Mouse (Mus musculus) MEL (cell line): Measurements from ENCODE around the gene Fscn2. TPM values are rescaled to one million over a fixed set of nuclear protein-coding genes. Genes with fewer than 3 reads are reported as not detected.

Experiments
- DNase-seq: peaks from one replicate; pipeline ENCODE4 v3.0.0; 2011; ENCODE audit warnings: low read depth, low spot score
- H3K27ac ChIP-seq: 2 replicates; pipeline ENCODE4 v1.5.1; 2012; ENCODE audit warnings: low read depth, mild to moderate bottlenecking, control low read depth, low read length, moderate library complexity; ENCODE audit not compliant: control insufficient read depth
- H3K27me3 ChIP-seq, 2 experiments: fragments of 150-350 bp in 1 of 2; sonication (generic) in 1 of 2; 2 replicates each; pipeline ENCODE4 v1.6.1; 2012; ENCODE audit warnings: low read length in 2 of 2, mild to moderate bottlenecking in 2 of 2, improper control_type of control experiment in 1 of 2, moderate library complexity in 1 of 2; ENCODE audit not compliant: insufficient read depth in 2 of 2, control insufficient read depth in 1 of 2
- H3K36me3 ChIP-seq, 2 experiments: 2 replicates each; pipeline ENCODE4 v1.6.1; 2012 to 2014; ENCODE audit warnings: low read length in 2 of 2, improper control_type of control experiment in 1 of 2, inconsistent platforms in 1 of 2, mild to moderate bottlenecking in 1 of 2; ENCODE audit not compliant: insufficient read depth in 2 of 2, control insufficient read depth in 1 of 2
- H3K4me1 ChIP-seq, 2 experiments: fragments of 150-350 bp in 1 of 2; sonication (generic) in 1 of 2; 2 replicates each; pipeline ENCODE4 v1.6.1; 2012; ENCODE audit warnings: low read length in 2 of 2, improper control_type of control experiment in 1 of 2, mild to moderate bottlenecking in 1 of 2; ENCODE audit not compliant: insufficient read depth in 2 of 2, control insufficient read depth in 1 of 2
- H3K4me3 ChIP-seq, 2 experiments: fragments of 150-350 bp in 1 of 2; sonication (generic) in 1 of 2; 2 replicates each; pipeline ENCODE4 v1.5.1; 2012; ENCODE audit warnings: low read depth in 2 of 2, low read length in 2 of 2, mild to moderate bottlenecking in 2 of 2, moderate library complexity in 2 of 2, control low read depth in 1 of 2, improper control_type of control experiment in 1 of 2; ENCODE audit not compliant: control insufficient read depth in 1 of 2, insufficient read depth in 1 of 2
- H3K79me2 ChIP-seq: 2 replicates; pipeline ENCODE4 v1.6.1; 2012; ENCODE audit warnings: mild to moderate bottlenecking, low read length, moderate library complexity; ENCODE audit not compliant: control insufficient read depth, poor library complexity, insufficient read depth
- H3K9ac ChIP-seq: 2 replicates; pipeline ENCODE4 v1.6.1; 2012; ENCODE audit warnings: low read depth, mild to moderate bottlenecking, control low read depth, low read length, moderate library complexity; ENCODE audit not compliant: control insufficient read depth, poor library complexity, severe bottlenecking
- H3K9me3 ChIP-seq: fragments of 150-350 bp; sonication (generic); replicated peaks from 2 replicates; pipeline ENCODE4 v1.6.1; 2012; ENCODE audit warnings: mild to moderate bottlenecking, low read length, improper control_type of control experiment, moderate library complexity; ENCODE audit not compliant: insufficient read depth
- BHLHE40 ChIP-seq: IDR thresholded peaks from 2 replicates; pipeline ENCODE4 v1.6.1; 2012; ENCODE audit warnings: low read depth, mild to moderate bottlenecking, inconsistent platforms, low read length, improper control_type of control experiment, borderline replicate concordance
- CHD1 ChIP-seq: IDR thresholded peaks from 2 replicates; pipeline ENCODE4 v1.6.1; 2012; ENCODE audit warnings: low read depth, mild to moderate bottlenecking, inconsistent platforms, low read length, improper control_type of control experiment
- CHD2 ChIP-seq: IDR thresholded peaks from 2 replicates; pipeline ENCODE4 v1.6.1; 2011; ENCODE audit warnings: low read length, improper control_type of control experiment
- E2F4 ChIP-seq: IDR thresholded peaks from 2 replicates; pipeline ENCODE4 v1.6.1; 2011; ENCODE audit warnings: low read depth, low read length, improper control_type of control experiment, borderline replicate concordance
- ELF1 ChIP-seq: IDR thresholded peaks from 2 replicates; pipeline ENCODE4 v1.6.1; 2014; ENCODE audit warnings: low read depth, mild to moderate bottlenecking, inconsistent platforms, low read length, improper control_type of control experiment, moderate library complexity
- ETS1 ChIP-seq: IDR thresholded peaks from 2 replicates; pipeline ENCODE4 v1.6.1; 2012; ENCODE audit warnings: low read depth, mild to moderate bottlenecking, inconsistent platforms, low read length, improper control_type of control experiment, moderate library complexity
- GATA1 ChIP-seq: IDR thresholded peaks from 2 replicates; pipeline ENCODE4 v1.6.1; 2011; ENCODE audit warnings: low read depth, low read length, improper control_type of control experiment
- HCFC1 ChIP-seq: IDR thresholded peaks from 2 replicates; pipeline ENCODE4 v1.6.1; 2012; ENCODE audit warnings: low read depth, mild to moderate bottlenecking, inconsistent platforms, low read length, improper control_type of control experiment, moderate library complexity
- JUND ChIP-seq: IDR thresholded peaks from 2 replicates; pipeline ENCODE4 v1.6.1; 2011; ENCODE audit warnings: low read depth, mild to moderate bottlenecking, improper control_type of control experiment, low read length
- KAT2A ChIP-seq: conservative IDR thresholded peaks from 2 replicates; pipeline ENCODE4 v1.6.1; 2012; ENCODE audit warnings: low read depth, low read length, improper control_type of control experiment, inconsistent platforms
- MAFK ChIP-seq: IDR thresholded peaks from 2 replicates; pipeline ENCODE4 v1.6.1; 2011; ENCODE audit warnings: low read depth, mild to moderate bottlenecking, low read length, improper control_type of control experiment, borderline replicate concordance
- MAX ChIP-seq: IDR thresholded peaks from 2 replicates; pipeline ENCODE4 v1.6.1; 2011; ENCODE audit warnings: low read length, improper control_type of control experiment
- MEF2A ChIP-seq: IDR thresholded peaks from 2 replicates; pipeline ENCODE4 v1.6.1; 2014; ENCODE audit warnings: low read depth, mild to moderate bottlenecking, inconsistent platforms, low read length, improper control_type of control experiment; ENCODE audit not compliant: poor library complexity, insufficient replicate concordance, severe bottlenecking; ENCODE audit errors: extremely low read depth
- MXI1 ChIP-seq: IDR thresholded peaks from 2 replicates; pipeline ENCODE4 v1.6.1; 2011; ENCODE audit warnings: mild to moderate bottlenecking, low read depth, low read length, improper control_type of control experiment
- MYB ChIP-seq: IDR thresholded peaks from 2 replicates; pipeline ENCODE4 v1.6.1; 2011; ENCODE audit warnings: mild to moderate bottlenecking, low read depth, low read length, improper control_type of control experiment
- NELFE ChIP-seq: IDR thresholded peaks from 2 replicates; pipeline ENCODE4 v1.6.1; 2011; ENCODE audit warnings: low read depth, low read length, improper control_type of control experiment
- POLR2A ChIP-seq, 2 experiments: IDR thresholded peaks; 2 replicates each; pipeline ENCODE4 v1.6.1; 2011 to 2012; ENCODE audit warnings: low read length in 2 of 2, mild to moderate bottlenecking in 2 of 2, control low read depth in 1 of 2, improper control_type of control experiment in 1 of 2, low read depth in 1 of 2, moderate library complexity in 1 of 2; ENCODE audit not compliant: control insufficient read depth in 1 of 2, insufficient read depth in 1 of 2, poor library complexity in 1 of 2
- POLR2AphosphoS2 ChIP-seq: IDR thresholded peaks from 2 replicates; pipeline ENCODE4 v1.6.1; 2011; ENCODE audit warnings: low read length, improper control_type of control experiment
- POLR2AphosphoS5 ChIP-seq: IDR thresholded peaks from 2 replicates; pipeline ENCODE4 v1.6.1; 2012; ENCODE audit warnings: low read depth, borderline replicate concordance, mild to moderate bottlenecking, inconsistent platforms, low read length, moderate library complexity, mixed read lengths
- RAD21 ChIP-seq: IDR thresholded peaks from 2 replicates; pipeline ENCODE4 v1.6.1; 2011; ENCODE audit warnings: mild to moderate bottlenecking, low read depth, low read length, improper control_type of control experiment
- SMC3 ChIP-seq: IDR thresholded peaks from 2 replicates; pipeline ENCODE4 v1.6.1; 2011; ENCODE audit warnings: low read depth, low read length, improper control_type of control experiment
- TBP ChIP-seq: IDR thresholded peaks from 2 replicates; pipeline ENCODE4 v1.8.0; 2011; ENCODE audit warnings: low read depth, low read length, improper control_type of control experiment
- TCF12 ChIP-seq: IDR thresholded peaks from 2 replicates; pipeline ENCODE4 v1.6.1; 2014; ENCODE audit warnings: low read depth, mild to moderate bottlenecking, inconsistent platforms, low read length, improper control_type of control experiment, moderate library complexity
- UBTF ChIP-seq: IDR thresholded peaks from 2 replicates; pipeline ENCODE4 v1.6.1; 2012; ENCODE audit warnings: low read depth, mild to moderate bottlenecking, inconsistent platforms, low read length, improper control_type of control experiment, moderate library complexity, borderline replicate concordance; ENCODE audit not compliant: insufficient read depth
- USF1 ChIP-seq: IDR thresholded peaks from 2 replicates; pipeline ENCODE4 v1.6.1; 2014; ENCODE audit warnings: low read depth, mild to moderate bottlenecking, inconsistent platforms, low read length, improper control_type of control experiment, moderate library complexity
- USF2 ChIP-seq, 2 experiments: IDR thresholded peaks; 2 replicates each; pipeline ENCODE4 v1.6.1; 2011 to 2012; ENCODE audit warnings: improper control_type of control experiment in 2 of 2, low read length in 2 of 2, borderline replicate concordance in 1 of 2, inconsistent platforms in 1 of 2, low read depth in 1 of 2, mild to moderate bottlenecking in 1 of 2; ENCODE audit not compliant: insufficient read depth in 1 of 2
- ZC3H11A ChIP-seq: IDR thresholded peaks from 2 replicates; pipeline ENCODE4 v1.6.1; 2012; ENCODE audit warnings: low read depth, mild to moderate bottlenecking, inconsistent platforms, low read length, improper control_type of control experiment
- ZKSCAN1 ChIP-seq: IDR thresholded peaks from 2 replicates; pipeline ENCODE4 v1.6.1; 2012; ENCODE audit warnings: low read depth, mild to moderate bottlenecking, inconsistent platforms, low read length, improper control_type of control experiment, moderate library complexity
- ZMIZ1 ChIP-seq: IDR thresholded peaks from 2 replicates; pipeline ENCODE4 v1.6.1; 2012; ENCODE audit warnings: low read depth, mild to moderate bottlenecking, inconsistent platforms, low read length, improper control_type of control experiment, moderate library complexity
- ZNF384 ChIP-seq: IDR thresholded peaks from 2 replicates; pipeline ENCODE4 v1.6.1; 2012; ENCODE audit warnings: low read depth, mild to moderate bottlenecking, inconsistent platforms, low read length, improper control_type of control experiment
- polyA plus RNA-seq, 2 experiments: library from polyadenylated mRNA; stranded (reverse) in 1 of 2; unstranded in 1 of 2; fragments of >175 nt in 1 of 2; fragments of >200 nt in 1 of 2; gene quantifications; 2 replicates each; pipeline versions ENCODE4 v1.2.1 to v1.2.4; 2012; ENCODE audit warnings: low replicate concordance in 2 of 2, low read depth in 1 of 2; ENCODE audit not compliant: insufficient read length in 2 of 2, insufficient read depth in 1 of 2, missing spikeins in 1 of 2
- total RNA-seq: library from RNA; depleted of rRNA; stranded (reverse); fragments of 300-350 nt; gene quantifications from 2 replicates; pipeline ENCODE4 v1.2.3, GENCODE M21; 2012

Fscn2 gene
- total and polyA plus RNA-seq, 3 experiments = 0.61 to 0.62 TPM; not detected in 1

- peak; percentile 94 for TF ChIP-seq TBP
- TF ChIP-seq CHD2 = no peak
- no peak for TF ChIP-seq MAFK
- no peak; the same call in 1 of the 2 replicates for TF ChIP-seq GATA1
- TF ChIP-seq POLR2A (IDR thresholded peaks at IDR 0.05; ENCODE audit: control insufficient read depth in 1 of 2, insufficient read depth in 1 of 2, low read depth in 1 of 2, low read length in 2 of 2, poor library complexity in 1 of 2) = peak; percentile 93 to 99
- peak; percentile 86 for TF ChIP-seq MAX
- TF ChIP-seq MEF2A = no peak; the same call in 1 of the 2 replicates
- 0 out of 2 replicates have a peak, but pooled peaks have one; percentile 15 for TF ChIP-seq USF1
- TF ChIP-seq E2F4 = 0 out of 2 replicates have a peak, but pooled peaks have one; percentile 18
- no peak; the same call in 1 of the 2 replicates for TF ChIP-seq POLR2AphosphoS5
- TF ChIP-seq CHD1 = no peak
- TF ChIP-seq ETS1 = peak; percentile 56
- no peak for TF ChIP-seq USF2 (IDR thresholded peaks at IDR 0.05; ENCODE audit: borderline replicate concordance in 1 of 2, insufficient read depth in 1 of 2, low read depth in 1 of 2, low read length in 2 of 2)
- no peak for TF ChIP-seq SMC3
- no peak for TF ChIP-seq RAD21
- peak; percentile 97 for TF ChIP-seq ZMIZ1
- no peak for TF ChIP-seq JUND
- TF ChIP-seq TCF12 = peak; percentile 77
- peak; percentile 88 for TF ChIP-seq MXI1
- TF ChIP-seq NELFE = peak; percentile 98
- TF ChIP-seq MYB = no peak
Observed at GRCm38 (mm10) chr11:120315832-120316689, 45.3 kb upstream of the Fscn2 start (continued).

DNA sequence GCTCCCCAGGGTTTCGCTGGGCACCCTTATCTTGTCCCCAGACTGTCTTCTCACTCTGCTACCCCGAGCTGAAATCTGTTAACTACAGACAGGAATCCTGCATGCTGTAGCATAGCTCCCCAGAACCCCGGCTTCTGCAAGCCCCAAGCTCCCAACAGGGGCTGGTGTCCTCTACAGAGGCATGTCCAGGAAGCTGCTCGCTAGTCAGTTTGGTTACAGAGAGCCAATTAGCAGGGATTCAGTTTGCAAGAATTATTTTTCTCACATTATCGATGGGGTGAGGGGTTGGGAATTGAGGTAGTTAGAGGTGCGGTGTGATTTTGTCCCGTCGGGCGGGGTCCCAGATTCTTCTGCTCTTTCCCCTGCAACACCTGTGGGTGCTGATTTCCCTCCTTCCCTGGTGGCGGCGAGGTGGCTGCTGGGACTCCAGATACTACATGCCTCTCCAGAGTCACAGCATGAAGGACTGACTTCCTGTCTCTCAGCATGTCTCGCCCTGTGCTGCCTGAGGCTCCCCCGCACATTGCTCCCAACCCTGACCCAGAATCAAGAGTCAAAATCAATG, 44.6 kb upstream of the Fscn2 start:
- Histone ChIP-seq H3K9me3 (no peaks in the 10 kb centered on the region), H3K9ac (peak overlapping the region; percentile 77), H3K36me3 (peaks cover 0 to 7% of the 10 kb centered on the region in 2 experiments; a peak in 2 of 4 replicates), H3K4me1 (peaks cover 2 to 13% of the 10 kb centered on the region in 2 experiments; a peak in 3 of 4 replicates), H3K27ac (peak overlapping the region; percentile 93), H3K27me3 (no peaks in the 10 kb centered on the region), H3K79me2 (peaks cover 2% of the 10 kb centered on the region; the same call in 1 of the 2 replicates), H3K4me3 (peak overlapping the region; percentile 59 to 65)
- peak; percentile 80 for DNase-seq
- TF ChIP-seq ZKSCAN1 = no peak
- TF ChIP-seq ELF1 = peak; percentile 69
- TF ChIP-seq POLR2A (IDR thresholded peaks at IDR 0.05; ENCODE audit: control insufficient read depth in 1 of 2, insufficient read depth in 1 of 2, low read depth in 1 of 2, low read length in 2 of 2, poor library complexity in 1 of 2) = peak in 1 of 2 experiments; percentile 10; a peak in 2 of 4 replicates
- 0 out of 2 replicates have a peak, but pooled peaks have one; percentile 72 for TF ChIP-seq CHD1
- no peak for TF ChIP-seq KAT2A
- 0 out of 2 replicates have a peak, but pooled peaks have one; percentile 16 for TF ChIP-seq ZC3H11A
- TF ChIP-seq E2F4 = peak; percentile 40; the same call in 1 of the 2 replicates
- no peak for TF ChIP-seq ETS1
- TF ChIP-seq BHLHE40 = no peak
- peak; percentile 33; the same call in 1 of the 2 replicates for TF ChIP-seq HCFC1
- no peak for TF ChIP-seq POLR2AphosphoS2
- peak; percentile 74 for TF ChIP-seq TBP
- TF ChIP-seq TCF12 = peak; percentile 27; the same call in 1 of the 2 replicates
- no peak for TF ChIP-seq ZNF384
- TF ChIP-seq UBTF = 0 out of 2 replicates have a peak, but pooled peaks have one; percentile 61
- TF ChIP-seq MAX = peak; percentile 72; the same call in 1 of the 2 replicates
- TF ChIP-seq MXI1 = peak; percentile 56; the same call in 1 of the 2 replicates
- peak; percentile 48 for TF ChIP-seq NELFE
- no peak for TF ChIP-seq POLR2AphosphoS5
